Mouse (Mus musculus) heart, postnatal 10 days (tissue): ENCODE measurements around the gene Ctsw. TPM values are rescaled to one million over a fixed set of nuclear protein-coding genes. Genes with fewer than 3 reads are reported as not detected.
A peak's percentile ranks its signal among the peaks of the same experiment; 100 is the strongest.

Experiments
- DNase-seq, 2 experiments: peaks; one replicate each; pipeline ENCODE4 v3.0.0; 2021
- intact Hi-C: fragments of 180-260 bp; cut with DNase I; formaldehyde crosslinking; loops from one replicate; pipeline ENCODE4 v1.15.1; 2025
- total RNA-seq, 2 experiments: library from RNA; stranded (reverse); gene quantifications; 2 replicates each; pipeline ENCODE4 v1.2.3; 2021

Gene Ctsw
- total RNA-seq, 2 experiments from 2014 or later, result 0.41 to 0.45 TPM

DNA sequence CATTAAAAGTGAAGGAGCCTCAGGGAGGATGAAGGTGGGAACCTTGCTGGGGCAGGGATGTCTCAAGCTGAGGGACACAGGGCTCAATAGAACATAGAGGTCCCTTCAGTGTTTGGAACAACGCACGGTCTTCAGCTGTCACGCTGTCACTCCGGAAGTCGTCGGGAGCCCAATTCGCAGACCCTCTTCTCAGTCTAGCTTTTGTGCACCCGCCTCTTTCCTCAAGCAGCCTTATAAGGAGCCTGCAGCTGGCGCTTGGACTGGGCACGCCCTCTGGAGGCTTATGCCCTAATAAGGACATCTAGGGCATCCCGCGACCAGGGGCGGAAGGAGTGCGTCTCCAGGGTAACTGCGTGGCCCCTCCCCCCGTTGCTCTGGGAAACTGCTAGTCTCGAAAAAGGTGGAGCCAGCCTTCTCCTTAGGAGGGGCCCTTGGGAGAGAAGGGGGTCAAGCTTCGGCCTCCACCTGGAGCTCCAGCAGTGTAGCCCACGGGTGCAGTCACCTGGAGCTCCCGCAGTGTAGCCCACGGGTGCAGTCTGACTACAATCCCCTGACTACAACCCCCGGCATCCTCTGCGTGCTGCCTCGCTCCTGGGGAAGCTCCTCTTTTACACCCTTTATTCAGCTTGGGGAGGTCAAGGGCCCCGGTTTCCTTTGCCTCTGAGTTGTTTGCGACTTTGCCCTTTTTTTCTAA lies 20.7 kb upstream of the Ctsw start:
- intact Hi-C loops, result loop anchor here (1.0 to 5.0 kb wide), 2 partner anchors 31 to 122 kb away; partner anchors contain the start of genes Banf1 and Eif1ad
- peak; percentile 98 for DNase-seq

DNA sequence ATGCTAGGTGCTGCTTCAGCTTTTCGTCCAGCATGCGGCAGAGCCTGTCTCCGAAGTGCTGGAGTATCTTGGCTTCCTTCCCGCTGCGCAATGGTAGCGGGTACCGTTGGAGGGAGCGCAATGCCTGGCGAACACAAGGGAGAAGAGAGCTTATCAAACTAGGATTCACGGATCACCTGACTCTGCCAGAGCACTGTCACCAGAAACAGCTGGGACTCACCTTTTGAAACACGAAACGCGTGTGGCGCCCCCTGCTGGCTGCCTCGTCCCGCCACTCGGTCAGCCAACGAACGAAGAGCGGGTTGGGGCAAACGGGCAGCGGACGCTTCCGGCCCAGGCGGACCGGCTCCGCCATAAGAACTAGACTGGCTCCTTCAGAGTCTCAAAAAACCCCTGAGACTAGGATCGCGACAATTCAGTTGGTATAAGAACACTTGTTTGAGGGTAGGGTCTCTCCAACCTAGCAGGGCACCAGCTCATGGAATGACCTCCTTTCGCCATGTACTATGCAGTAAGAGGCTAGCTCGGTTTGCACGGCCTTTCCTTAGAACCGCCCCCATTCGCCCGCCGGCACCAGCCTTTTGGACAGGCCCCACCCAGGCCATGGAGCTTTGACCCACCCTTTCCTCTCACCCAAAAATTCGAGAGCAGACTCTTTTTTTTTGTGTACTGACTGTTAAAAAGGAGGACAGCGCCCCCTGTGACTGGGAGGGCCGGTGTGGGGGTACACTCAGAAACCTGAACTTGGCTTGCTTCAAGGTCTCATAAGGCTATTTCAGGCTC lies 19.7 kb upstream of the Ctsw start, which contains the start of gene Mus81:
Gene Mus81 (minus strand): TSS at position 635 of the 783 bp plus-strand sequence.
- intact Hi-C loops, result loop anchor here (1.0 to 5.0 kb wide), 4 partner anchors 23 to 121 kb away; partner anchors contain the start of genes Banf1 and Eif1ad

DNA sequence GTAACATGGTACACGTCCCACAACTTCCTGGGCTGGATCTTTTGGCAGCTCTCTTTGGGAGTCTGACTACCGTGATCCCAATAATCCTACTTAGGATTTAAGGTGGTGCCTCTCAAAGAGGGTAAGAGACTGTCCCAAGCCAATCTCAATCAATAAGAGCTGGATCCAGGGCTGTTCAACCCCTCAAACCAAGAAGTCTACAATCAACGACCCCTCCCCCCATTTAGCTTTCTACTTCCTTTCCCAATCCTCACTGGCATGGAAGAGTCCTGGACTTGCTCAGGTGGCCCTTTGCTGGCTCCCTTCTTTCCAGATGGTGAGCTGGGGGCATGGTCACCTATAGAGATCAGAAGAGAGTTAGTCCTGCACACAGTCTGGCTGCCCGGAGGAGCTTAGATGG lies 18.5 kb upstream of the Ctsw start:
- DNase-seq, result no peak
- intact Hi-C loops, result loop anchor here (2.0 to 5.0 kb wide), 3 partner anchors 22 to 119 kb away; partner anchors contain the start of genes Banf1 and Eif1ad

More for the DNA sequence above, 19.7 kb upstream of the Ctsw start, which contains the start of gene Mus81:
- DNase-seq, result peak; percentile 97 to 99

DNA sequence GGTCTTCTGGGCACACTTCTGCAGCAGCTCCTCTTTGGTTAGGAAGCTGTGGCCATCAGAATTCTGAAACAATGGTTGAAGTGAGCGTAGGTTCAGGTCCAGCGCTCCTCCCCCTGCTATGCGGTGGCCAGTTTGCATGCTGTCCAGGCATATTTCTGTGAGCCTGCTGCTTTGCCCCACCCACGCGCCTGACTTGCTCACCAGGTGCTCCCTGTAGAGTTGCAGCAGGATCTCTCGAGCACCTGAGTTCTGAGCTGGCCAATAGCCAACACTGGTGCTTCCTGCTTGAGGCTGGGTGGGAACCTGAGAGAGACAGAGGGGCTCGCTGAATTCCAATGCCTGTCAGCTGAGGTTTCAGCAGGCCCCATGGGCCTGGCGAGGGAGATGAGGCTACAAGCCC lies 18.0 kb upstream of the Ctsw start:
- no peak for DNase-seq
- intact Hi-C loops, result loop anchor here (2.0 to 5.0 kb wide), 3 partner anchors 21 to 119 kb away; partner anchors contain the start of genes Banf1 and Eif1ad

DNA sequence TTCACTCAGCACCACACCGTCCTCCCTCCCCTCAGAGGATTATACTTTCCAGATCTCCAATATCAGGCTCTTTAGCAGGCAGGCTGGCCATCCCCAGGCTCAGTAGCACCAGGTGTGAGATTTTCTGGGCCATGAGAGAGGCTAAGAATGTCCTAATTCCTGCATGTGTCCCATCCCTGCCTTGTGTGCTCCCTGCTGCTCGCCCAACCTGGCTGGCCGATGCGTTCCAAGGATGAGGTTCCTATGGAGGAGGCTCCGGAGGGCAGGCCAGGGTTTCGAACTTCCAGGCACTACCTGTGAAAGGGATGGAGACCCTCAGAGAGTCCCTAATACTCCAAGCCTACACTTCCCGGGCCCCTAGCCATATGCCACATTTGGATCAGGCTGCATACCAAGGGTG lies 17.5 kb upstream of the Ctsw start:
- intact Hi-C loops, result loop anchor here (2.0 to 5.0 kb wide), 3 partner anchors 21 to 119 kb away; partner anchors contain the start of genes Banf1 and Eif1ad
- DNase-seq, result peak in 1 of 2 experiments; percentile 2

DNA sequence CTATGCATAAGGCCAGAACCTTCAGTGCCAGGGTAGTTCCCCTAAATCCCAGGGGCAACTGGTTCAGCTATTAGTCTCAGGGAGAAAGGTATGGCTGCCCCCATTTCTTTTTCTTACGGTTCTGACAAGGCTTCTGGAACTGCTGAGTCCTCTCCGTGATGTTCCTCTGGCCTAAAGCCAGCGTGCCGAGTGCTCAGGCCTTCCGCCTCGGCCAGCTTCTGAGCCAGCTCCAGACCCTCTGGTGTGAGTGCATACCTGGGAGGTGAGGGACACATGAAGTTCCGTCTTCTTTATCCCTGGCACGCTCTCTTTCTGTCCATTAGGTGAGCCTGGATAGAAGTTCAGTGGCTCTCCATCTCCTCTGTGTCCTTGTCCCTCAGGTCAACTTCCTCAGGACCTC lies 17.1 kb upstream of the Ctsw start:
- intact Hi-C loops, result loop anchor here (5.0 kb wide), 1 partner anchor 118 kb away; the partner anchor contains the start of genes Banf1 and Eif1ad
- peak in 1 of 2 experiments; percentile 7 for DNase-seq

DNA sequence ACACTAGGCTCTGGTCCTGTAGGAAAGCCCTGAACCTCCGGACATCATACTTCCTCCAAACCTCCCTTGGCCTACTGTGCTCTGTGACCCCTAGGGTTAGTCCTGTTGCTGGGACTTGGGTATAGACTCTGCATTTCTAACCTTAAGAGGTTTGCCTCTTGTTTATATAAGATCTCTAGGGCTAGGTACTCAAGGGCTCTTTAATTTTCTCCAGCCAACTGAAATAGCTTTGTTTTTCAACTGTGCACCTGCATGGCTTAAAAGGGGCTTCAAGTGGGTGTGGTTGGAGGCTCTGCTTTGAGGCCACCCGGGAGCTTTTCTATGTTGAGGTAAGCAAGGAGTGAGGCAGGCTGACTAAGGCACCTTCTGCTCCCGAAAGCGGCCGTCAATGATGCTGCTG lies 16.2 kb upstream of the Ctsw start:
- no peak for DNase-seq
- intact Hi-C loops, result no loop called here

DNA sequence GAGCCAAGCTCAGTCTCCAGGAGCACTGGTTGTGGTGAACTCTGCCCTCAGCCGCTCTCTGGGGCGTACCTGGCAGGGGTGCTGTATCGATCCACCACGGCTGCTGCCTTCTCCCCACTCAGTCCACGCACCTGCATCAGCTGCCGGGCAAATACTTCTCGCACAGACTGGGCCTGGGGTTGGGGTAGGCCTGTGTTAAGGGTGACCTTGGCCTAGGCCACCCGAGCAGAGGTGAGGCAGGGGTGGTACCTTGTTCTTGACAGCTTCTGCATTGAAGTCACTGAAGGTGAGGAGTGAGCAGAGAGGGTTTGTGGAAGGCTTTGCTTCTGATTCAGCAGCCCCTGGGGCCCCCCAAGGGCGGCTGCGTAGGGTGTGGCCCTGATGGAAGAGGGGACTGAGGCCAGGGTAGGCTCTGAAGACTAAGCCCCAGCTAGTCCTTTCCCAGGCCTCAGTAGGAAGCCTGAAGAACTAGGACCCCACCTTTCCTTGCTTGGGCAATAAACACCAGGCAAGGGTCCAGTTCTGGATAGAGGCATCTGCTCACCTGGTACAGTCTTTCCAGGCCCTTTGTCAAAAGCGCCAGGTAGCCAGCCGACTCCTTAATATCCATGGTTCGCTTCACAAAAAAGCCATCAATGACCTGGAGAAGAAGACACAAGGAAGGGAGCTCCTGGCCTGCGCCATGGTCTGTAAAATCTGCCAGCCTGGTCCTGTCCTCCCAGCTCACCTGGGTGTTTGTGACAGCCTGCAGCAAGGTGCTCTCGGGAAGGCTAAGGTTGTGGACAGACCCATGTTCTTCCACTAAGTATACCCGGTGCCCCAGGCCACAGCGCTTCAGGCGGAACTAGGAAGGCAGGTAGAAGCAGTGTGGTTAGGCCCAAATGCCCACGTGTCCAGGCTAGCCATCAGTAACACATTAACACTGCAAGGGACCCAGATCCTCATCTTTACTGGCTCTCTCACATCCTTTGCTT lies 15.4 kb upstream of the Ctsw start:
- intact Hi-C loops, result no loop called here
- no peak for DNase-seq

DNA sequence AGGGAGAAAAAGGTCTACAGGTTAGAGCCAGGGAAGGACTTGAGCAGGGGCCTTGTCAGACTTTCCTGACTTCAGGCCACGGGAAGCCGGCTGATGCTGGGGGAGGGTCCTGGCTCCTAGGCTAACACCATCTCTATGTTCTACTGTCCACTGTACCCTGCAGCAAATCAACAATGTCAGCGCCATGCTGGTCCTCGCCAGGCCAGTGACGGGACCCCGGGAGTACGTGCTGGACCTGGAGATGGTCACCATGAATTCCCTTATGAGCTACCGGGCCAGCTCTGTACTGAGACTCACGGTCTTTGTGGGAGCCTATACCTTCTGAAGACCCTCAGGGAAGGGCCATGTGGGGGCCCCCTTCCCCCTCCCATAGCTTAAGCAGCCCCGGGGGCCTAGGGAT lies 13.1 kb upstream of the Ctsw start:
- intact Hi-C loops, result no loop called here
- DNase-seq, result no peak

DNA sequence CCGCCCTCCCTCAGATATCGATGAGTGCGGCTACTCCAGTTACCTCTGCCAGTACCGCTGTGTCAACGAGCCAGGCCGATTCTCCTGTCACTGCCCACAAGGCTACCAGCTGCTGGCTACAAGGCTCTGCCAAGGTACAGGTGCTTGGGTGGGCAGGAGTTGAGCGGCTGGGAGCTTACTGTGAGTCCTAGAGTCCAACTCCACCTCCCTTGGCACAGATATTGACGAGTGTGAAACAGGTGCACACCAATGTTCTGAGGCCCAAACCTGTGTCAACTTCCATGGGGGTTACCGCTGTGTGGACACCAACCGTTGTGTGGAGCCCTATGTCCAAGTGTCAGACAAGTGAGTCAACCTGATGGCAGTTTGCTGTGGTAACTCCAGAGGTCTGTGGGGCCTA lies 11.7 kb upstream of the Ctsw start:
- intact Hi-C loops, result no loop called here

DNA sequence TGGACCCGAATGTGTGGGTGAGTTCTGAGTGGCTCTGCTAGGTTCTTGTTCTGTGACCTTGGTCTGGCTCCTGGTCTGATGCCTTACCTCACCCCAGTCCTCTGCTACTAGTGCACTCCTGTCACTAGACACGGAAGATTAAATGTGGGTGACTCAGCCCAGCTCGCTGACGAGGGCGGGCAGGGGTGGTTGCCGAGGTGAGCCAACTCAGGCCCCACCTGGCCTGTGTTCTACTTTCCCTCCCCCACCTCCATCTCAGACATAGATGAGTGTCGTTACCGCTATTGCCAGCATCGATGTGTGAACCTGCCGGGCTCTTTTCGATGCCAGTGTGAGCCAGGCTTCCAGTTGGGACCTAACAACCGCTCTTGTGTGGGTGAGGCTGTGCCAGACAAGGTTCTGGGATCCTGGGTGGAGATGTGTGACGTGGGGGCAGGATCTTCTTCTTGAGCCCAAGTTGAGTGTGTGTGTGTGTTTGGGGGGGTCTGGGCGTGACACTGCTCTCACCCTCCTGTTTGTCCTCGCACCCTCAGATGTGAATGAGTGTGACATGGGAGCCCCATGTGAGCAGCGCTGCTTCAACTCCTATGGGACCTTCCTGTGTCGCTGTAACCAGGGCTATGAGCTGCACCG lies 9.5 kb upstream of the Ctsw start:
- intact Hi-C loops, result no loop called here
- no peak for DNase-seq

More for the DNA sequence above, 11.7 kb upstream of the Ctsw start:
- DNase-seq, result no peak

DNA sequence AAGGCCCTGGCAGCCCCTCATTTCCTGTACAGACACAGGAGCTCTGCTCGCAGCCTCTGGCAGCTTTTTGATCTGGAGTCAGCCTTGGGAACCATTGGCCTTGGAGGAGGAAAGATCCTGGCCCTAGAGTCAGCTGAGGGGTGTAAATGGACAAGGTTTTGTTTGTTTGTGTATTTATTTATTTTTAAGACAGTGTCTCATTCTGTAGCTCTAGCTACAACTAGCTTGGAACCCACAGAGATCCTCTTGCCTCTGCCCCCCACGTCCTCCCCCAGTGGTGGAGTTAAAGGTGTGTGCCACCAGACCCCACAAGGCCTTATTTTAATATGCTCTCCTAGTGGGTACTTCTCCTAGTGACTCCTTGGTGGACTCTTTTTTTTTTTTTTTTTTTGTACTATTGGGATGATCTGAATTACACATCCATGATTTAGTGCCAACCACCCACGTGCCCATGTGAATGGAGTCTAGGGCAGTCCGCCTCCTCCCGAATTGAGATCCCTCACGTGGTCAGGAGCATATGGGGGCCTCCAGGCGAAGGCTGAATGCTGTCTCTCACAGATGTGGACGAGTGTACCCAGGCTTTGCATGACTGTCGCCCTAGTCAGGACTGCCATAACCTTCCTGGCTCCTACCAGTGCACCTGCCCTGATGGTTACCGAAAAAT lies 8.8 kb upstream of the Ctsw start:
- DNase-seq, result no peak
- intact Hi-C loops, result no loop called here

DNA sequence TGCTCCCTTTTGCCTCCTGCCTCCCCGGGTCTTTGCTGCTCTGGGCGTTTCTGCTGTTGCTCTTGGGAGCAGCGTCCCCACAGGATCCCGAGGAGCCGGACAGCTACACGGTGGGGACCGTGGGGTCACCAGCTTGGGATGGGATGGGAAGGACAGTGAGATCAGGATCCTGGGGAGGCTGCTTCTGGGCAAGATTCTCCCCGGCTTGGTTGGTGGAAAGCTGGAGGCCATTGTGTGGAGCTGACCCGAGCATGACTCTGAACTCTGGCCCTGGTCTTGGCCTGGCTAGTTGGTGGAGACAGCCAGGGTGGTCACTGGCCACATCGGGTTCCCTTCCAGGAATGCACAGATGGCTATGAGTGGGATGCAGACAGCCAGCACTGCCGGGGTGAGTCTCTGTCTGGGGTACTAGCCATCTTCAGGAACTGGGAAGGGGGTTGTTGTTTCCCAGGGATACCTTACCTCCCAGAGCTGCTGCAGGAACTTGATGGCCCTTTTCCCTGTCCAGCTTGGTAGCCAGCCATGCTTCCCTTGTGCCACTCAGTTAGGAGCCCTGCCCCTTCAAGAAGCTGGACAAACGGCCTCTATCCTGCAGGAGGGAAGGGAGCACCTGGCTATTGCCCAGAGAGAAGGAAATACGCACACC lies 6.9 kb upstream of the Ctsw start:
- peak; percentile 28 to 46 for DNase-seq
- intact Hi-C loops, result no loop called here

DNA sequence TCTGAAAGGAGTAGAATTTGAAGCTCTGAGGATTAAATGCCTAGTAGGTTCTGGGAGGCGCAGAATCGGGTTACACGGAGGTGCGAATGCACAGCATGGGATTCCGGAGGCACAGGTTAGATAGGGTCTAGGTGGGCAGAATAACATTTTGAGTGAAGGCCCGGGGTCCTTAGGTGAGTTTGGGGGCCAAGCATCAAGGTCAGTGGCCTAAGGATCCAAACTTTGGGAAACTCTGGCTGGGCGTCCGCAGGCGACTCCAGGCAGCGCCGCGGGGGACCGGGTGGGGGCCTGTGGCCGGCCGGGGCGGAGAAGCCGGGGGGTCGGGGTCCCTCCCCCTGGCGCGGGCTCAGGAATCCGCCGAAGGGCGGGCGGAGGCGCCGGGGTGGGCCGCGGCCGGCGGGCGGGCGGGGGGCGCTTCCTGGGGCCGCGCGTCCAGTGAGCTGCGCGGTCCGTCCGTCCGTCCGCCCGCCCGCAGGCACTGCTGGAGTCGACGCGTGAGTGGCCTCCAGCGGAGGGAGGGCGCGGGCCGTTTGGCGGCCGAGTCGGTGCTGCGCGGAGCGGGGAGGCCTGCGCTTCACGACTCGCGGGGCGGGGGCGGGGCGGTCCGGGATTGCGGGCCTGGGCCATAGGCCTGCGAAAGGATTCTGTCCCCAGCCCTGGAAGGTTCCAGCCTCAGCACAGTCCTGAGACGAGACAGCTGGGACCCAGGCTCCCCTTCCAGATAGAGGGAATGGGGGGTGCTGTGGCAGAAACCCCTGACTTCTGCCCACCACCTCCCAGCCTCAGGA lies 6.2 kb upstream of the Ctsw start:
- intact Hi-C loops, result no loop called here
- DNase-seq, result peak; percentile 64

DNA sequence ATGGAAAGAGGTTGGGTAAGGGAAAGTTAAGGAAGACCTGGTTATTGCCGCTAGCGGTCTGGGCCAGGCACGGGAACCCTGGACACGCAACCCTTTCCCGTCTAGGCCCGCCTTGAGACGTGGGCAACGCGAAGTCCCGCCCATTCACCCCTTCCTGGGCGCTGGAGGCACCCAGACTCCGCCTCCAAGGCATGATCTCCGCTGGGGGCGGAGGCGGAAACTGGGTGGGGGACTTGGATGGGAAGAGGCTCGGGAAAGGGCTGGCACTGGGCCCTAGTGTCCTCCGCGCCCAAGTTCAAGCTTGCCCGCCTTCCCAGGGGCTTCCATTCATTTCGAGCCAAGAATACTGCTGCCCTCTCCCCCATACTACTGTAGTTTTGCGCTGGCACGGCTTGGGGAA lies 5.4 kb upstream of the Ctsw start, which contains the start of gene Efemp2:
Gene Efemp2 (plus strand): TSS at position 235 of the 400 bp plus-strand sequence.
- intact Hi-C loops, result no loop called here
- peak; percentile 82 to 88 for DNase-seq

DNA sequence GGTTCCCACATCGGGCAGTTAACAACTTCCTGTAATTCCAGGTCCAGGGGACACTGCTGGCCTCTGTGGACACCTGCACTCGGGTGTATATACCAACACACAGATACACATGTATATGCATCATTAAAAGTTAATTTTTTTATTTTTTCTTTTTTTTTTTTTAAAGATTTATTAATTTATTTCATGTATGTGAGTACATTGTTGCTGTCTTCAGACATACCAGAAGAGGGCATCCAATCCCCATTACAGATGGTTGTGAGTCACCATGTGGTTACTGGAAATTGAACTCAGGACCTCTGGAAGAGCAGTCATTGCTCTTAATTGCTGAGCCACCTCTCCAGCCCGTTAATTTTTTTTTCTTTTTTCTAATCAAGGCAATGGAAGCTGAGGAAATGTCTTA lies 4.5 kb upstream of the Ctsw start:
- DNase-seq, result no peak
- intact Hi-C loops, result no loop called here

DNA sequence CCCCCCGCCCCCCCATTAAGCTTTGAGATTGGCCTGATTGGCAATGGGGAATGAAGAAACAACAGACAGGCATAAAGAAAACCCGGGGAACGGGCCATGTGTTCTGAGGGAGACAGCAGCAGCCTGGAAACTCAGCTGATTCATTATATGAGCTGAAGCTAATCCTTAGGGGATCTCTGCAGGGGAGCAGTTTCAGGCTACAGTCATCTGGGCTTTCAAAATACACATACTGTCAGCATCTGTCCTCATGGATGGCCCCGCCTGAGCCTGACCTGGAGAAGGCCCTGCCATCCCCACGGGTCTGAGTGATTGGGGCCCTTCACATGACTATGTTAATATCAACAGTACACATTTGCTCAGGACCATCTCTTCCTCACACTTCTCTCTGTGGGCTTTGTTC lies 3.5 kb upstream of the Ctsw start:
- no peak for DNase-seq
- intact Hi-C loops, result no loop called here
